Mouse (Mus musculus) kidney, adult 2 months (tissue): ENCODE data around the gene Prdm16.

ENCODE experiments used
- CTCF ChIP-seq: fragments of 200-500 bp; conservative IDR thresholded peaks from 2 replicates; pipeline ENCODE4 v1.5.1; 2011; ENCODE audit warnings: low read depth, mild to moderate bottlenecking, control low read depth, low read length, moderate library complexity, mixed read lengths; ENCODE audit not compliant: insufficient read depth, insufficient read length
- POLR2A ChIP-seq: fragments of 200-500 bp; IDR thresholded peaks from one replicate; pipeline ENCODE4 v1.6.1; 2011; ENCODE audit warnings: low read depth, low read length, control low read depth

GRCm38 (mm10) chr4:154594761-154595556 lies 41.7 kb downstream of the Prdm16 start:
- TF ChIP-seq CTCF = no peak
- no peak for TF ChIP-seq POLR2A
